Mouse (Mus musculus) C2C12 (cell line): ENCODE results near the gene Tex45. TPM values are rescaled to one million over a fixed set of nuclear protein-coding genes. Genes with fewer than 3 reads are reported as not detected.

Source experiments
- H3K27me3 ChIP-seq: one replicate; pipeline ENCODE4 v1.6.1; 2011; ENCODE audit not compliant: control insufficient read depth, insufficient read depth, insufficient read length
- H3K36me3 ChIP-seq: one replicate; pipeline ENCODE4 v1.6.1; 2011; ENCODE audit not compliant: control insufficient read depth, insufficient read depth
- H3K4me3 ChIP-seq: one replicate; pipeline ENCODE4 v1.5.1; 2011; ENCODE audit warnings: mild to moderate bottlenecking, control low read depth; ENCODE audit not compliant: poor library complexity, insufficient read depth, severe bottlenecking
- H3K79me2 ChIP-seq: one replicate; pipeline ENCODE4 v1.6.1; 2011; ENCODE audit not compliant: control insufficient read depth, insufficient read depth
- H3K79me3 ChIP-seq: one replicate; pipeline ENCODE4 v1.6.1; 2011; ENCODE audit warnings: low read depth, control low read depth
- H3ac ChIP-seq: one replicate; pipeline ENCODE3; 2011; ENCODE audit warnings: low read depth; ENCODE audit not compliant: control insufficient read depth, insufficient read length
- CEBPB ChIP-seq: IDR thresholded peaks from one replicate; pipeline ENCODE4 v1.6.1; 2011; ENCODE audit warnings: low read depth, mild to moderate bottlenecking, control low read depth, moderate library complexity
- CTCF ChIP-seq: IDR thresholded peaks from one replicate; pipeline ENCODE4 v1.5.1; 2011; ENCODE audit not compliant: control insufficient read depth, insufficient read depth, insufficient read length
- FOSL1 ChIP-seq: IDR thresholded peaks from one replicate; pipeline ENCODE4 v1.8.0; 2011; ENCODE audit warnings: mild to moderate bottlenecking, low read length; ENCODE audit not compliant: poor library complexity, insufficient read depth, severe bottlenecking
- MAX ChIP-seq: IDR thresholded peaks from one replicate; pipeline ENCODE4 v1.6.1; 2011; ENCODE audit warnings: mild to moderate bottlenecking, control low read depth
- MYOD1 ChIP-seq: IDR thresholded peaks from one replicate; pipeline ENCODE4 v1.6.1; 2011; ENCODE audit warnings: low read depth; ENCODE audit not compliant: control insufficient read depth, insufficient read length
- MYOG ChIP-seq: IDR thresholded peaks from one replicate; pipeline ENCODE4 v1.6.1; 2011; ENCODE audit not compliant: control insufficient read depth, insufficient read length; ENCODE audit errors: extremely low read depth
- USF1 ChIP-seq: IDR thresholded peaks from one replicate; pipeline ENCODE4 v1.6.1; 2011; ENCODE audit warnings: low read depth, mild to moderate bottlenecking, control low read depth, moderate library complexity
- polyA plus RNA-seq: library from polyadenylated mRNA; unstranded; fragments of >200 nt; fragmentation: generic; extraction: Trizol; gene quantifications from one replicate; pipeline ENCODE4 v1.2.1, GENCODE M21; 2012; ENCODE audit warnings: missing spikeins

Tex45 gene
- polyA plus RNA-seq, 1 experiment: not detected

DNA sequence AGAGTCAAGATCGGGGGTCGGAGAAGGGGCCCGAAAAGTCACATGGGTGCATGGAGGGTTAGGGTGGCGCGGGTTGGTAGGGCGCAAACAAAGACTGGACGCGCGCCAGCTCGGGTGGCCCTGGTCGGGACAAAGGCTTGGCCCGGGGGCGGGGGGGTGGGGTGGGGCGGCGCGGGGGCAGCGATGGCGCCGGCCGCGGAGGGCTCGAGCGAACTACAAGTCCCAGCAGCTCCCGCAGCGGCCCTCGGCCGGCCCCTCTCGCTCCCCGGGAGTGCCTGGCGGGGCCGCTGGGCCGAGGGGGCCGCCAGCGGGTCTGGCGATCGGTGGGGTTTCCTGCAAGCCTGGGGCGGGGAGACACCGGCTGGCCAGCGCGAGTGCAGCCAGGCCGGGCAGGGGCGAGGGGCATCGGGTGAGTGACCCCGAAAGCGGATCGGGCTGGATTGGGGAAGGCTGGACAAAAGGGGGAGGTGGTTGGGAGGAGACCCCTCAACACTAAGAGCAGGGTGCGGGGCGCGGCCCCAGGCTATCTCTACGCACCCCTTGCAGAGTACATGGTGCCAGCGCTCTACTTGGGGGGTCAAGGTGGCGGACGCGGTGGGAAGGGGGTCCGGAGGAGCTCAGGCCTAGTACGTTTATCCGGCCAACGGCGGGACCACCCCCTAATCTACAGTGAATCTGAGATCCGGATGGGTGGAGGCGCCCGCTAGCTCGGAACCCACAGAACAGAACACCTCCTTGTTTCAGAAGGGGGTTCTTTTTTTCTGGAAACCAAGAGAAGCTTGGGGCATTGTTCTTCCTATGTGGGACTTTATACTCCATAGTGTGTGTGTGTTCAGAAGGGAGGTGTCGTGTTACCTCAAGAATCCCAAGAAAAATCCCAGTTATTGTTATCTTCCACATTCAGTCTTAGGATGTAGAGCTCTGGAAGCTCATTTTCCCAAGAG lies 22.5 kb downstream of the Tex45 start, which contains the start of gene Zfp358:
Gene Zfp358 (plus strand): TSS at position 238 of the 944 bp plus-strand sequence.
- peak within 1 kb of the TSS; percentile 74 for H3K4me3 ChIP-seq
- TF ChIP-seq MYOG (no peak), CEBPB (no peak), FOSL1 (no peak), CTCF (no peak), MAX (no peak), USF1 (no peak), MYOD1 (no peak)

GRCm38 (mm10) chr8:3493845-3494208 lies 23.2 kb downstream of the Tex45 start:
- Histone ChIP-seq H3K27me3 (no peaks in the 10 kb centered on the region), H3K36me3 (peaks cover 3% of the 10 kb centered on the region), H3K79me3 (peaks cover 3% of the 10 kb centered on the region), H3ac (peak overlapping the region; percentile 19), H3K79me2 (peaks cover 18% of the 10 kb centered on the region), H3K4me3 (peak overlapping the region; percentile 74)
- TF ChIP-seq MYOD1: no peak

More for the DNA sequence above, 22.5 kb downstream of the Tex45 start, which contains the start of gene Zfp358:
- Histone ChIP-seq H3K79me3 (peaks cover 3% of the 10 kb centered on the region), H3ac (peak within 1 kb of the TSS; percentile 94), H3K79me2 (peaks cover 18% of the 10 kb centered on the region), H3K27me3 (no peaks in the 10 kb centered on the region), H3K36me3 (peaks cover 3% of the 10 kb centered on the region)

GRCm38 (mm10) chr8:3495578-3496427 lies 25.1 kb downstream of the Tex45 start:
- Histone ChIP-seq H3ac (no peak overlapping the region), H3K79me3 (peaks cover 5% of the 10 kb centered on the region), H3K36me3 (peaks cover 3% of the 10 kb centered on the region), H3K79me2 (peaks cover 21% of the 10 kb centered on the region), H3K27me3 (no peaks in the 10 kb centered on the region), H3K4me3 (no peak overlapping the region)
- no peak for TF ChIP-seq CEBPB
- TF ChIP-seq MYOD1: no peak
- no peak for TF ChIP-seq MAX
- TF ChIP-seq CTCF: no peak
- TF ChIP-seq MYOG: no peak
- no peak for TF ChIP-seq USF1
- TF ChIP-seq FOSL1: no peak

- Histone ChIP-seq H3K79me3 (peaks cover 7% of the 10 kb centered on the region), H3ac (no peak overlapping the region), H3K36me3 (peaks cover 3% of the 10 kb centered on the region), H3K27me3 (no peaks in the 10 kb centered on the region), H3K79me2 (peaks cover 27% of the 10 kb centered on the region), H3K4me3 (no peak overlapping the region)
- TF ChIP-seq FOSL1 (no peak), MAX (no peak), MYOD1 (no peak), MYOG (no peak), CEBPB (no peak), USF1 (no peak), CTCF (no peak)
Observed at GRCm38 (mm10) chr8:3496428-3496748, 25.7 kb downstream of the Tex45 start.

DNA sequence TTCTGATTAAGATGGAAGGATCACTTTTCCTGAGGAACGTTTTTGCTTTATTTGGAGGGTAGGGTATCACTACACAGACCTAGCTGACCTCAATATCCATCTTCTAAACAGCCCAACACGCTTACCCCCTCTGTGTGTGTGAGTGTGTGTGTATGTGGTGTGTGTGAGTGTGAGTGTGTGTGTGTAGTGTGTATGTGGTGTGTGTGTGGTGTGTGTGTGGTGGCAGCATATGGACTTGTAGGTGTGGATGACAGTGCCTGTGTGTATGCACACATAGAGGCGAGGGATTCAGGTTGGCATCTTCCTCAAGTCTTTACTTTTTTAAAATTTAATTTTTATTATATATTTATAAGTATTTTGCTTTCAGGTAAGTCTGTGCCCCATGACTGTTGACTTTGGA lies 27.9 kb downstream of the Tex45 start:
- Histone ChIP-seq H3K4me3 (no peak overlapping the region), H3K79me2 (peaks cover 30% of the 10 kb centered on the region), H3K36me3 (peaks cover 5% of the 10 kb centered on the region), H3ac (no peak overlapping the region), H3K79me3 (peaks cover 8% of the 10 kb centered on the region), H3K27me3 (no peaks in the 10 kb centered on the region)
- TF ChIP-seq USF1 (no peak), CTCF (no peak), MYOD1 (no peak), MAX (no peak), FOSL1 (no peak), CEBPB (no peak), MYOG (no peak)
